Mouse (Mus musculus) G1E (cell line): ENCODE data around the gene Tmigd1. TPM values are rescaled to one million over a fixed set of nuclear protein-coding genes. Genes with fewer than 3 reads are reported as not detected.

ENCODE experiments used
- ATAC-seq: 2 replicates; pipeline ENCODE4 v1.8.0; 2016; ENCODE audit warnings: mild to moderate bottlenecking; ENCODE audit not compliant: insufficient number of reproducible peaks, poor library complexity, low FRiP score, severe bottlenecking; ENCODE audit errors: extremely low read depth
- DNase-seq: peaks from one replicate; pipeline ENCODE4 v3.0.0; 2012; ENCODE audit warnings: low spot score
- H3K27me3 ChIP-seq: 2 replicates; pipeline ENCODE4 v1.6.1; 2012; ENCODE audit warnings: mild to moderate bottlenecking, low read length, inconsistent platforms; ENCODE audit not compliant: insufficient read depth
- H3K36me3 ChIP-seq: replicated peaks from 2 replicates; pipeline ENCODE3; 2012; ENCODE audit warnings: mild to moderate bottlenecking, inconsistent platforms
- H3K4me1 ChIP-seq: 2 replicates; pipeline ENCODE4 v1.6.1; 2012; ENCODE audit warnings: low read depth, low read length, inconsistent platforms, mixed read lengths; ENCODE audit not compliant: insufficient read depth
- H3K4me3 ChIP-seq: 2 replicates; pipeline ENCODE4 v1.5.1; 2012; ENCODE audit warnings: low read depth, mild to moderate bottlenecking, inconsistent platforms, low read length, moderate library complexity, mixed read lengths
- H3K9me3 ChIP-seq: replicated peaks from 2 replicates; pipeline ENCODE4 v1.6.1; 2012; ENCODE audit warnings: inconsistent platforms
- CTCF ChIP-seq: IDR thresholded peaks from 2 replicates; pipeline ENCODE4 v1.5.1; 2012; ENCODE audit warnings: low read depth, low read length, inconsistent platforms, mixed read lengths
- GATA1 ChIP-seq: IDR thresholded peaks from 2 replicates; pipeline ENCODE4 v1.6.1; 2012; ENCODE audit warnings: borderline replicate concordance, low read length, inconsistent platforms, mixed read lengths
- GATA2 ChIP-seq: IDR thresholded peaks from 2 replicates; pipeline ENCODE4 v1.6.1; 2012; ENCODE audit warnings: low read depth, low read length, inconsistent platforms, borderline replicate concordance
- POLR2AphosphoS5 ChIP-seq: IDR thresholded peaks from 2 replicates; pipeline ENCODE4 v1.6.1; 2012; ENCODE audit warnings: low read depth, low read length, inconsistent platforms; ENCODE audit not compliant: insufficient replicate concordance
- TAL1 ChIP-seq: conservative IDR thresholded peaks from 2 replicates; pipeline ENCODE4 v1.6.1; 2012; ENCODE audit warnings: low read depth, low read length, inconsistent platforms, mixed read lengths
- polyA plus RNA-seq: library from polyadenylated mRNA; stranded (reverse); fragments of >175 nt; gene quantifications from 2 replicates; pipeline ENCODE4 v1.2.3, GENCODE M21; 2012
- total RNA-seq, 2 experiments: library from RNA; stranded (forward) in 1 of 2; stranded (reverse) in 1 of 2; fragments of 200-1000 nt in 1 of 2; fragments of >200 nt in 1 of 2; fragmentation: Nextera tagmentation in 1 of 2; gene quantifications; 2 replicates each; pipeline ENCODE4 v1.2.3; 2014 to 2017

Gene Tmigd1
- total and polyA plus RNA-seq, 3 experiments, result 0.38 TPM; not detected in 2

DNA sequence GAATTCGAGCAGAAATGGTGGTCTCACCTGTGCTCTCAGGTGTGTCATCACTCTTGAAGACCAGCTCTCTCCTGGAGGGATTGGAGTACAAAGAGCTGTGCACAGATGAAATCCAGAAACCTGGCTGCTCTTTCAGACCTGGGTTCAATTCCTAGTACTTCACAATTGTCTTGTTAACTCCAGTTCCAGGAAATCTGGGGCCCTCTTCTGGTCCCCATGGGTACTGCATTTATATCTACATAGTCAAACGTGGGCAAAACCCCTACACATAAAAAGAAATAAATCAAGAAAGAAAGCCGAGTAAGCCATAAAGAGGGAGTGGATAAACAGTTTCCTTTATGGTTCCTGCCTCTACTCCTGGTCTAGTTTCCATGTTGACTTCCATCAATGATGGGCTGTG is 31.2 kb downstream of the Tmigd1 start:
- no peak for TF ChIP-seq CTCF
- TF ChIP-seq TAL1, result no peak
- no peak for TF ChIP-seq GATA2
- Histone ChIP-seq H3K36me3 (no peaks in the 10 kb centered on the region), H3K4me3 (no peak overlapping the region), H3K4me1 (no peaks in the 10 kb centered on the region), H3K27me3 (peaks cover 28% of the 10 kb centered on the region), H3K9me3 (0 out of 2 replicates have a peak, but pooled peaks cover 7% of the 10 kb centered on the region)
- ATAC-seq (no peak), DNase-seq (no peak)

DNA sequence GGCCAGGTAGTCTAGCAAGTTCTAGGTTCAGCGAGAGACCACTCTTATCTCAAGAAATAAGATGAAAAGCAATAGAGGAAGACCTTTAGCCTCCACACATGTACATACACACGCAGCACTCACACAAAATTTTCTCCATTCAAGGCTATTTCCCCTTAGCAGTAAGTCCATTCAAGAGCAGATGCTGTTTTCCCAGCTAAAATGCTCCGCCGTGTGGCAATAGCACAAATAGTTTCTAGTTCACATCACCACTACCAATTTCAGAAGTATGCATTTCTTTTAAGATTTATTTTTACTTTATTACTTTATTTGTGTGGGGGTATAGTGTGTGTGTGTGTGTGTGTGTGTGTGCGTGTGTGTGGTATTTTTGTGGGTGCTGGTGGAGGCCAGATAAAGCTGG is 34.6 kb downstream of the Tmigd1 start:
- Histone ChIP-seq H3K27me3 (peaks cover 45% of the 10 kb centered on the region), H3K36me3 (no peaks in the 10 kb centered on the region), H3K9me3 (0 out of 2 replicates have a peak, but pooled peaks cover 4% of the 10 kb centered on the region), H3K4me1 (peaks cover 2% of the 10 kb centered on the region; the same call in 1 of the 2 replicates), H3K4me3 (no peak overlapping the region)
- DNase-seq (no peak), ATAC-seq (no peak)
- no peak for TF ChIP-seq CTCF
- TF ChIP-seq TAL1, result no peak
- no peak for TF ChIP-seq POLR2AphosphoS5
- TF ChIP-seq GATA2, result no peak
- no peak for TF ChIP-seq GATA1

DNA sequence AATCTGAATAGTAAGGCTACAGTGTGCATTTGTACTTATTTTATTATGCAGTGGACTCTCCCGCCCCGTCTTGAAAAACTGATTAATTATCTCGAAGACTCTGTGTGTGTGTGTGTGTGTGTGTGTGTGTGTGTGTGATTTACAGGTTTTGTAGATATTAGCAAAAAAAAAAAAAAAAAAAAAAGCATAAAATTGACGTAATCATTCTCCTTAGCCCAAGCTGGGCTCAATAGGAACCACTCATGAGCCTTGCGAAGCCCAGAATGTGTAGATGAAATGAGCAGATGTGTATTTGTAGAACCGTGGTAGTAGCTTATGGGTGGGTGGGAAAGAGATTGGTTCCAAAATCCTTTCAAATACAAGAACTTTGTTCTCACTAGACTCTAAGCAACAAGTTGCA is 42.9 kb downstream of the Tmigd1 start:
- H3K4me1 ChIP-seq, result peaks cover 20% of the 10 kb centered on the region
- no peaks in the 10 kb centered on the region for H3K9me3 ChIP-seq
- DNase-seq (no peak), ATAC-seq (no peak)
- no peak for TF ChIP-seq TAL1
- no peak for TF ChIP-seq CTCF
- TF ChIP-seq POLR2AphosphoS5, result no peak
- TF ChIP-seq GATA2, result no peak
- no peak for TF ChIP-seq GATA1
- H3K4me3 ChIP-seq, result peak overlapping the region; percentile 85; the same call in 1 of the 2 replicates
- peaks cover 12% of the 10 kb centered on the region for H3K27me3 ChIP-seq
- H3K36me3 ChIP-seq, result peaks cover 20% of the 10 kb centered on the region

DNA sequence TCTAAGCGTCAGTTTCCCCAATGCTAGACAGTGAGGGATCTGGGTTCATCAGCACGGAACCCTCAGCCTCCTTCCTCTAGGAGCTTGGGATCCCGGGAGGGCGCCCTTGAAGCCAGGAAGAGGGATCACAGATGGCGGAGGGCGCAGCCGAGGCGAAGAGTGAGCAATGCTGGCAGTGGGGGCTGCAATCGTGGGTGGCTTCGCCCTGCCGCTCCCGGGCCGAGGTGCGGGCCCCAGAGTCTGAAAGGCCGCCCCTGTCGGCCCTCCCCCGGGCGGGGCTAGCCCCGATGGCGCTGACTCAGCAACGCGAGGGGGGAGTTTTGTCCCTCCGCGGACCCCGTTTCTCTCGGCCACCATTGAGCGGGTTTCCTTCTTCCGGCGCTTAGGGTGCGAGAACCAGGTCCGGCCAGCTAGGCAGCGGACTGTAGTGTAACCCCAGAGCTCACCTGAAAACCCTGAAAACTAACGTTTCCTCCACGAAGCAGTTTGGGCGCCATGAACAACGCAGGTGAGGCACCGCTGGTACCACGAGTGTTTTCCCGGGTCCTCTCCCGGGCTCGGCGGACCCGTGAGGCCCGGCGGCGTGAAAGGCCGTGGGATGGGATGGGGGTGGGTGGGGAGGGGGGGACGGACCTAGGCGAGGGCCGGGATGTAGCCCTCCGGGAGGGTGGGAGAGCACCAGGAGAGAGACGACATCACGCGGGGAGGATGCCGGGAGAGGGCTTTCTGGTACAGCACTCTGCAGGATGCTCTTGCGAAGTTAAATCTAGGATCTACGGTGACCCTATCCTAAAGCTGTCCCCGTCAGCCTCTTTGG is 43.6 kb downstream of the Tmigd1 start:
- H3K4me3 ChIP-seq, result peak overlapping the region; percentile 85
- peaks cover 18% of the 10 kb centered on the region for H3K4me1 ChIP-seq
- TF ChIP-seq TAL1 (no peak), GATA1 (no peak), CTCF (no peak), GATA2 (no peak), POLR2AphosphoS5 (no peak)
- peaks cover 6% of the 10 kb centered on the region; the same call in 1 of the 2 replicates for H3K27me3 ChIP-seq
- peaks cover 26% of the 10 kb centered on the region for H3K36me3 ChIP-seq
- ATAC-seq (peak; percentile 57), DNase-seq (peak; percentile 82)
- no peaks in the 10 kb centered on the region for H3K9me3 ChIP-seq

DNA sequence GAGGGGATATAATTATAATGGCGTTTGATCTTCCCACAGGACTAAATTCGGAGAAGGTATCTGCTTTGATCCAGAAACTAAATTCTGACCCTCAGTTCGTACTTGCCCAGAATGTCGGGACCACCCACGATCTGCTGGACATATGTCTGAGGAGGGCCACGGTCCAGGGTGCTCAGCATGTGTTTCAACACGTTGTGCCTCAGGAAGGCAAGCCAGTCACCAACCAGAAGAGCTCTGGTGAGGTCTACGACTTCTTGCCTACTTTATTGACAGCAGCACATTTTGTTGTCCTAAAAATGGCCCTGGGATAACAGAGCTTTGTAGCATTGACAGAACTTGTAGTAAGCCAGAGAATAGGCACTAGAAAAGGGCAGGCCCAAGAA is 44.2 kb downstream of the Tmigd1 start:
- H3K4me1 ChIP-seq, result peaks cover 18% of the 10 kb centered on the region
- H3K36me3 ChIP-seq, result peaks cover 32% of the 10 kb centered on the region
- H3K4me3 ChIP-seq, result peak overlapping the region; percentile 85
- no peak for TF ChIP-seq TAL1
- TF ChIP-seq GATA1, result no peak
- no peak for TF ChIP-seq CTCF
- no peak for TF ChIP-seq POLR2AphosphoS5
- TF ChIP-seq GATA2, result no peak
- peaks cover 3% of the 10 kb centered on the region; the same call in 1 of the 2 replicates for H3K27me3 ChIP-seq
- ATAC-seq, result no peak
- no peaks in the 10 kb centered on the region for H3K9me3 ChIP-seq
- DNase-seq, result no peak

DNA sequence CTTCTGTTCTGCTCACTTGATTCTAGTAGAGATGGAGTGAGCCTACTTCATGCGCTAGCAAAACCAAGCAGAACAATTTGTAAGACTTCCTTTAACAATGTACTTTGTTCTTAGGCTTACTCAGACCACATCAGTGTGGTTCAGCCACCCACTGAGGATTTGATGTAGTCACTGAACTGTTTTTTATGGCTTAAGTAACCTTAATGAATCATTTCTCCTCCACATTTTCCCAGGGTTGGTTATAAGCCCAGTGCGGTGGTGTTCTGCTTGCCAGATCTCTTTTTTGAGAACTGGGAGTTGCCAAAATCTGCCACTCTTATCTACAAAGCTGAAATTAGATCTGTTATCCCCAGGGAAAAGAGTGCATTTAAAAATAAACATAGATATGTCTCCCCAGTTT is 51.6 kb downstream of the Tmigd1 start:
- no peak for DNase-seq
- TF ChIP-seq POLR2AphosphoS5, result no peak
- no peak overlapping the region for H3K4me3 ChIP-seq
- no peak for ATAC-seq
- peaks cover 3% of the 10 kb centered on the region for H3K4me1 ChIP-seq
- H3K27me3 ChIP-seq, result no peaks in the 10 kb centered on the region
- peaks cover 91% of the 10 kb centered on the region for H3K36me3 ChIP-seq
- H3K9me3 ChIP-seq, result no peaks in the 10 kb centered on the region
